Mouse (Mus musculus) lung, embryonic 16.5 days (tissue): ENCODE results near the gene Kcns1. TPM values are rescaled to one million over a fixed set of nuclear protein-coding genes. Genes with fewer than 3 reads are reported as not detected.

ENCODE experiments used
- ATAC-seq: fragments of 200-750 bp; cut with Nextera tagmentation; 2 replicates; pipeline ENCODE4 v1.8.0; 2017; ENCODE audit warnings: low read depth, mild to moderate bottlenecking, moderate library complexity
- H3K27ac ChIP-seq: fragments of 300-500 bp; sonication (generic); 2 replicates; pipeline ENCODE4 v1.5.1; 2014; ENCODE audit warnings: mild to moderate bottlenecking, control low read depth, low read length
- H3K27me3 ChIP-seq: fragments of 300-500 bp; sonication (generic); 2 replicates; pipeline ENCODE4 v1.6.1; 2014; ENCODE audit warnings: low read depth, low read length, mixed read lengths; ENCODE audit not compliant: control insufficient read depth, insufficient read depth
- H3K36me3 ChIP-seq: fragments of 300-500 bp; sonication (generic); 2 replicates; pipeline ENCODE4 v1.6.1; 2014; ENCODE audit warnings: low read length; ENCODE audit not compliant: control insufficient read depth, insufficient read depth
- H3K4me1 ChIP-seq: fragments of 300-500 bp; sonication (generic); replicated peaks from 2 replicates; pipeline ENCODE4 v1.6.1; 2014; ENCODE audit warnings: low read length, mixed read lengths; ENCODE audit not compliant: control insufficient read depth, insufficient read depth
- H3K4me2 ChIP-seq: fragments of 300-500 bp; sonication (generic); 2 replicates; pipeline ENCODE4 v1.6.1; 2014; ENCODE audit warnings: low read depth, low read length, control low read depth
- H3K4me3 ChIP-seq: fragments of 300-500 bp; sonication (generic); 2 replicates; pipeline ENCODE4 v1.5.1; 2014; ENCODE audit warnings: mild to moderate bottlenecking, low read length, control low read depth
- H3K9ac ChIP-seq: fragments of 300-500 bp; sonication (generic); 2 replicates; pipeline ENCODE4 v1.6.1; 2014; ENCODE audit warnings: low read length, control low read depth
- H3K9me3 ChIP-seq: fragments of 300-500 bp; sonication (generic); 2 replicates; pipeline ENCODE4 v1.6.1; 2016; ENCODE audit warnings: low read length; ENCODE audit not compliant: control insufficient read depth
- WGBS: fragments of 180-500 bp; shearing (Covaris S2); extraction: QIAGEN DNeasy Blood & Tissue Kit; methylation state at CpG from one replicate; pipeline ENCODE4 v1.1.7; 2014; 5-methylcytosine and 5-hydroxymethylcytosine counted together
- polyA plus RNA-seq: library from polyadenylated mRNA; unstranded; fragments of >200 nt; fragmentation: Nextera tagmentation; extraction: Ambion mirVana; gene quantifications from 2 replicates; pipeline ENCODE4 v1.2.1, GENCODE M21; 2015

The Kcns1 gene
- polyA plus RNA-seq, 1 experiment from 2014 or later: not detected

GRCm38 (mm10) chr2:164137754-164138153 lies 33.2 kb downstream of the Kcns1 start:
- Histone ChIP-seq H3K36me3 (no peaks in the 10 kb centered on the region), H3K4me1 (peaks cover 11% of the 10 kb centered on the region), H3K27ac (no peak overlapping the region), H3K27me3 (no peaks in the 10 kb centered on the region), H3K9me3 (no peaks in the 10 kb centered on the region), H3K4me3 (no peak overlapping the region), H3K4me2 (no peak overlapping the region), H3K9ac (no peak overlapping the region)
- no peak for ATAC-seq
- 75% methylated on average over 6 of the region's 6 CpGs for WGBS

GRCm38 (mm10) chr2:164136393-164136792 lies 34.5 kb downstream of the Kcns1 start:
- no peak for ATAC-seq
- H3K4me1 ChIP-seq: peaks cover 7% of the 10 kb centered on the region; the same call in 1 of the 2 replicates
- no peak overlapping the region for H3K4me2 ChIP-seq
- no peaks in the 10 kb centered on the region for H3K36me3 ChIP-seq
- WGBS: 21% methylated on average over 2 of the region's 2 CpGs
- H3K9me3 ChIP-seq: no peaks in the 10 kb centered on the region
- no peak overlapping the region for H3K4me3 ChIP-seq
- no peaks in the 10 kb centered on the region for H3K27me3 ChIP-seq
- no peak overlapping the region; the same call in 1 of the 2 replicates for H3K9ac ChIP-seq
- no peak overlapping the region for H3K27ac ChIP-seq

GRCm38 (mm10) chr2:164135367-164135766 lies 35.5 kb downstream of the Kcns1 start:
- H3K36me3 ChIP-seq: no peaks in the 10 kb centered on the region
- H3K4me1 ChIP-seq: peaks cover 7% of the 10 kb centered on the region; the same call in 1 of the 2 replicates
- no peaks in the 10 kb centered on the region for H3K9me3 ChIP-seq
- H3K4me2 ChIP-seq: no peak overlapping the region
- no peak overlapping the region for H3K4me3 ChIP-seq
- ATAC-seq: peak; percentile 72
- no peaks in the 10 kb centered on the region for H3K27me3 ChIP-seq
- 57% methylated on average over 1 of the region's 1 CpGs for WGBS
- no peak overlapping the region for H3K27ac ChIP-seq
- H3K9ac ChIP-seq: no peak overlapping the region

GRCm38 (mm10) chr2:164134563-164134962 lies 36.4 kb downstream of the Kcns1 start:
- no peak overlapping the region for H3K4me3 ChIP-seq
- 43% methylated on average over 6 of the region's 6 CpGs for WGBS
- H3K27me3 ChIP-seq: no peaks in the 10 kb centered on the region
- no peak overlapping the region for H3K27ac ChIP-seq
- H3K4me1 ChIP-seq: peaks cover 7% of the 10 kb centered on the region; the same call in 1 of the 2 replicates
- no peak overlapping the region for H3K4me2 ChIP-seq
- no peaks in the 10 kb centered on the region for H3K9me3 ChIP-seq
- no peak overlapping the region for H3K9ac ChIP-seq
- no peaks in the 10 kb centered on the region for H3K36me3 ChIP-seq
- peak; percentile 67 for ATAC-seq

- WGBS: 80% methylated on average over 1 of the region's 1 CpGs
- Histone ChIP-seq H3K4me3 (no peak overlapping the region), H3K27ac (no peak overlapping the region), H3K27me3 (no peaks in the 10 kb centered on the region), H3K4me1 (peaks cover 7% of the 10 kb centered on the region; the same call in 1 of the 2 replicates), H3K4me2 (no peak overlapping the region), H3K9ac (no peak overlapping the region), H3K36me3 (no peaks in the 10 kb centered on the region), H3K9me3 (no peaks in the 10 kb centered on the region)
- ATAC-seq: no peak
Observed at GRCm38 (mm10) chr2:164131586-164131985, 39.3 kb downstream of the Kcns1 start.

GRCm38 (mm10) chr2:164128576-164129411 lies 42.1 kb downstream of the Kcns1 start:
- no peak overlapping the region for H3K4me3 ChIP-seq
- no peak overlapping the region for H3K27ac ChIP-seq
- H3K27me3 ChIP-seq: no peaks in the 10 kb centered on the region
- H3K9ac ChIP-seq: no peak overlapping the region
- ATAC-seq: no peak
- H3K4me1 ChIP-seq: no peaks in the 10 kb centered on the region
- no peaks in the 10 kb centered on the region for H3K9me3 ChIP-seq
- no peak overlapping the region for H3K4me2 ChIP-seq
- peaks cover 3% of the 10 kb centered on the region; the same call in 1 of the 2 replicates for H3K36me3 ChIP-seq
- WGBS: 90% methylated on average over 12 of the region's 12 CpGs

GRCm38 (mm10) chr2:164127297-164127696 lies 43.6 kb downstream of the Kcns1 start:
- H3K4me2 ChIP-seq: no peak overlapping the region
- H3K27me3 ChIP-seq: no peaks in the 10 kb centered on the region
- no peak overlapping the region for H3K27ac ChIP-seq
- WGBS: 82% methylated on average over 2 of the region's 2 CpGs
- H3K9ac ChIP-seq: no peak overlapping the region
- H3K9me3 ChIP-seq: no peaks in the 10 kb centered on the region
- peaks cover 3% of the 10 kb centered on the region; the same call in 1 of the 2 replicates for H3K36me3 ChIP-seq
- H3K4me3 ChIP-seq: no peak overlapping the region
- no peak for ATAC-seq
- no peaks in the 10 kb centered on the region for H3K4me1 ChIP-seq

GRCm38 (mm10) chr2:164126533-164126955 lies 44.4 kb downstream of the Kcns1 start:
- Histone ChIP-seq H3K4me1 (no peaks in the 10 kb centered on the region), H3K36me3 (peaks cover 3% of the 10 kb centered on the region; the same call in 1 of the 2 replicates), H3K27ac (no peak overlapping the region), H3K4me2 (no peak overlapping the region), H3K9ac (no peak overlapping the region), H3K27me3 (no peaks in the 10 kb centered on the region), H3K4me3 (no peak overlapping the region), H3K9me3 (no peaks in the 10 kb centered on the region)
- no peak for ATAC-seq
- WGBS: 74% methylated on average over 13 of the region's 13 CpGs

- ATAC-seq: no peak
- no peaks in the 10 kb centered on the region for H3K27me3 ChIP-seq
- no peak overlapping the region for H3K4me2 ChIP-seq
- no peaks in the 10 kb centered on the region for H3K4me1 ChIP-seq
- H3K36me3 ChIP-seq: peaks cover 5% of the 10 kb centered on the region
- H3K9ac ChIP-seq: no peak overlapping the region
- no peak overlapping the region for H3K4me3 ChIP-seq
- H3K27ac ChIP-seq: no peak overlapping the region
- WGBS: 78% methylated on average over 5 of the region's 5 CpGs
- no peaks in the 10 kb centered on the region for H3K9me3 ChIP-seq
Observed at GRCm38 (mm10) chr2:164123169-164123766, 47.6 kb downstream of the Kcns1 start.
